Mouse (Mus musculus): Measurements from ENCODE around the gene Slc43a3.
A peak's percentile ranks its signal among the peaks of the same experiment; 100 is the strongest.

DNA sequence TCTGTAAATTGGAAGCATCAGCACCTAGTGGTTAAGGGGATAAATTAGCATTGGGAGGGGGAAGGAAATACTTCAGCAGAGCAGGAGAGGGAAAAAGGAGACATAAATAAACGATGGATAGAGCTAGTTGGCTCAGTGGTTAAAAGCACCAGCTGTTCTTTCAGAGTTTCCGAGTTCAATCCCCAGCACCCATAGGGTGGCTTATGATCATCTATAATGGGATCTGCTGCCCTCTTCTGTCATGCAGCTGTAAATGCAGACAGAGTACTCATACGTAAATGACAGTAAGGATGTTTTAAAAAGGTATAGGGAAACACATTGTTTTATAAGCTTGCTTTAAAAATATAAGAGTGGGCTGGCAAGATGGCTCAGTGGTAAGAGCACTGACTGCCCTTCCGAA lies 71.3 kb downstream of the Slc43a3 start:
- no peak for TF ChIP-seq POLR2A (IDR thresholded peaks at IDR 0.05; ENCODE audit: borderline replicate concordance, extremely low read depth, insufficient read depth, insufficient read length, poor library complexity, severe bottlenecking)
- peak; percentile 47; the same call in 1 of the 2 replicates for TF ChIP-seq CTCF (IDR thresholded peaks at IDR 0.05; ENCODE audit: borderline replicate concordance, extremely low read depth, insufficient read depth, insufficient read length)

Data from brain, embryonic 14.5 days (tissue).